In genomic region chr7:134246624-134247023, GRCm38 (mm10) we compare ENCODE assay signal across 29 mouse cellular contexts. TPM values are rescaled to one million over a fixed set of nuclear protein-coding genes. Genes with fewer than 3 reads are reported as not detected.
DNase-seq lines count a peak whose midpoint lies in the region; ATAC-seq lines count a peak whose summit lies in the region.
"Had no signal": no experiment of that assay in that cellular context is flagged by ENCODE, and none has a peak within 500 bp of the region (broad histone marks: within the 10 kb centered on the region; RNA-seq: fewer than 3 reads in every experiment).

No protein-coding gene starts in this region.

- WGBS in forebrain, embryonic 10.5 days, result 36% methylated on average over 5 of the region's 5 CpGs
- WGBS in forebrain, embryonic 15.5 days, result 21% methylated on average over 5 of the region's 5 CpGs
- 45% methylated on average over 5 of the region's 5 CpGs for WGBS in limb, embryonic 10.5 days

- H3K9me3 ChIP-seq in forebrain, embryonic 10.5 days, result no peaks in the 10 kb centered on the region
- no peaks in the 10 kb centered on the region for H3K9me3 ChIP-seq in forebrain, embryonic 15.5 days
- H3K9me3 ChIP-seq in limb, embryonic 10.5 days (replicated peaks), result no peaks in the 10 kb centered on the region
- H3K9me3 ChIP-seq: embryonic facial prominence, embryonic 13.5 days; heart, embryonic 10.5 days; heart, embryonic 13.5 days; hindbrain, embryonic 12.5 days; intestine, embryonic 15.5 days had no signal

- no peak overlapping the region for H3K9ac ChIP-seq in forebrain, embryonic 15.5 days (replicated peaks)
- H3K9ac ChIP-seq: embryonic facial prominence, embryonic 13.5 days; heart, embryonic 13.5 days; hindbrain, embryonic 12.5 days; intestine, embryonic 15.5 days had no signal

- no peak for ATAC-seq in forebrain, embryonic 15.5 days (replicated peaks)
- ATAC-seq: forebrain, embryonic 14.5 days; hindbrain, embryonic 16.5 days; intestine, embryonic 15.5 days had no signal

- no peak for DNase-seq in forebrain, embryonic 10.5 days (ENCODE audit: extremely low spot score, low spot score)
- DNase-seq in ES-CJ7 (ENCODE audit: low read depth, low spot score) (peak; percentile 74), R1 (ENCODE audit: low read depth, low spot score) (peak; percentile 66)
- DNase-seq in limb, embryonic 10.5 days (ENCODE audit: low spot score), result no peak
- no peak for DNase-seq in adrenal gland, postnatal 25 days
- DNase-seq in gastrocnemius, adult 8-10 months (ENCODE audit: low spot score in 2 of 2), result no peak
- DNase-seq: adrenal gland, adult 2 months; adrenal gland, postnatal 14 days; B cell, adult 2 months; cerebellum, adult 11-12 months; cerebellum, adult 8-10 months; cerebellum, postnatal 36 days; gastrocnemius, postnatal 10 days; gastrocnemius, postnatal 36 days; heart, adult 2 months; heart, postnatal 14 days; heart, postnatal 4 days; kidney, adult 18-20 months had no signal

- no peak overlapping the region for H3K4me3 ChIP-seq in forebrain, embryonic 10.5 days
- H3K4me3 ChIP-seq in forebrain, embryonic 15.5 days, result no peak overlapping the region
- no peak overlapping the region for H3K4me3 ChIP-seq in limb, embryonic 10.5 days
- H3K4me3 ChIP-seq: embryonic facial prominence, embryonic 13.5 days; heart, adult 2 months; heart, embryonic 10.5 days; heart, embryonic 13.5 days; hindbrain, embryonic 12.5 days; intestine, embryonic 15.5 days had no signal

- no peaks in the 10 kb centered on the region for H3K27me3 ChIP-seq in forebrain, embryonic 10.5 days (ENCODE audit: poor library complexity, severe bottlenecking)
- no peaks in the 10 kb centered on the region for H3K27me3 ChIP-seq in forebrain, embryonic 15.5 days
- H3K27me3 ChIP-seq in limb, embryonic 10.5 days (ENCODE audit: low read depth, poor library complexity, severe bottlenecking), result no peaks in the 10 kb centered on the region
- H3K27me3 ChIP-seq: CH12.LX; embryonic facial prominence, embryonic 13.5 days; heart, embryonic 13.5 days; hindbrain, embryonic 12.5 days; intestine, embryonic 15.5 days had no signal

- H3K36me3 ChIP-seq in forebrain, embryonic 10.5 days (replicated peaks), result no peaks in the 10 kb centered on the region
- no peaks in the 10 kb centered on the region for H3K36me3 ChIP-seq in forebrain, embryonic 15.5 days
- no peaks in the 10 kb centered on the region for H3K36me3 ChIP-seq in limb, embryonic 10.5 days
- H3K36me3 ChIP-seq: embryonic facial prominence, embryonic 13.5 days; heart, embryonic 10.5 days; heart, embryonic 13.5 days; hindbrain, embryonic 12.5 days; intestine, embryonic 15.5 days had no signal

- H3K27ac ChIP-seq in forebrain, embryonic 10.5 days, result 0 out of 2 replicates have a peak overlapping the region, but pooled peaks have one; percentile 9
- no peak overlapping the region for H3K27ac ChIP-seq in forebrain, embryonic 15.5 days (replicated peaks)
- H3K27ac ChIP-seq in limb, embryonic 10.5 days, result 0 out of 2 replicates have a peak overlapping the region, but pooled peaks have one; percentile 19
- H3K27ac ChIP-seq: embryonic facial prominence, embryonic 13.5 days; heart, adult 2 months; heart, embryonic 10.5 days; heart, embryonic 13.5 days; hindbrain, embryonic 12.5 days; intestine, embryonic 15.5 days had no signal

- peaks cover 11% of the 10 kb centered on the region for H3K4me1 ChIP-seq in forebrain, embryonic 10.5 days
- no peaks in the 10 kb centered on the region for H3K4me1 ChIP-seq in forebrain, embryonic 15.5 days
- peaks cover 5% of the 10 kb centered on the region; the same call in 1 of the 2 replicates for H3K4me1 ChIP-seq in limb, embryonic 10.5 days
- H3K4me1 ChIP-seq: embryonic facial prominence, embryonic 13.5 days; heart, embryonic 10.5 days; heart, embryonic 13.5 days; intestine, embryonic 15.5 days had no signal

- no peak overlapping the region for H3K4me2 ChIP-seq in forebrain, embryonic 15.5 days (replicated peaks)
- H3K4me2 ChIP-seq: embryonic facial prominence, embryonic 13.5 days; heart, embryonic 13.5 days; hindbrain, embryonic 12.5 days; intestine, embryonic 15.5 days had no signal

RNA-seq across cellular contexts. Expression of gene Adam12, which starts 14.7 kb away (rescaled TPM):
- 0.93 and 1.1 TPM in 2 replicates for polyA plus RNA-seq in forebrain, embryonic 10.5 days (2016; fragmentation: Nextera tagmentation; extraction: Ambion mirVana)
- 2.3 and 2.8 TPM in 2 replicates for polyA plus RNA-seq in forebrain, embryonic 15.5 days (2015; fragmentation: Nextera tagmentation; extraction: Ambion mirVana)
- polyA plus RNA-seq in limb, embryonic 10.5 days (2016; fragmentation: Nextera tagmentation; extraction: Ambion mirVana), result 3.1 and 3.4 TPM in 2 replicates
- 10.2 and 10.5 TPM in 2 replicates for total RNA-seq in adrenal gland, postnatal 25 days (2021)
- total RNA-seq in gastrocnemius, adult 8-10 months (2022), result under 1 TPM in 3 of 4 experiments, not detected in 1; 0.19 to 0.44 (median 0.40) TPM
- total RNA-seq: CH12.LX; granulocyte monocyte progenitor cell, adult 5-6 weeks; MEL had no signal

Comparison
In these comparisons a context has a peak if more than half of its experiments do, and no peak if none do; other contexts are left out.
1. DNase-seq: peak in ES-CJ7 (single experiment) and R1 (single experiment); none in forebrain, embryonic 10.5 days (single experiment), limb, embryonic 10.5 days (single experiment), adrenal gland, postnatal 25 days (single experiment) and gastrocnemius, adult 8-10 months (0 of 2).